Mouse (Mus musculus) bone marrow, adult 2 months (tissue): ENCODE measurements around the gene Vars2.

ENCODE experiments used
- CTCF ChIP-seq: fragments of 200-500 bp; IDR thresholded peaks from 2 replicates; pipeline ENCODE4 v1.5.1; 2011; ENCODE audit warnings: low read length, control low read depth; ENCODE audit not compliant: control insufficient read depth, insufficient read depth
- POLR2A ChIP-seq: fragments of 200-500 bp; IDR thresholded peaks from 2 replicates; pipeline ENCODE4 v1.6.1; 2011; ENCODE audit warnings: low read depth, mild to moderate bottlenecking, control low read depth, low read length, borderline replicate concordance; ENCODE audit not compliant: control insufficient read depth

- no peak for TF ChIP-seq POLR2A
- no peak for TF ChIP-seq CTCF
Observed at GRCm38 (mm10) chr17:35691811-35692210, 24.4 kb upstream of the Vars2 start.
